Mouse (Mus musculus) lung, postnatal 0 days (tissue): ENCODE data around the gene E130114P18Rik. TPM values are rescaled to one million over a fixed set of nuclear protein-coding genes. Genes with fewer than 3 reads are reported as not detected.

Experiments
- ATAC-seq: fragments of 200-750 bp; cut with Nextera tagmentation; 2 replicates; pipeline ENCODE4 v1.8.0; 2017; ENCODE audit warnings: moderate library complexity
- DNase-seq: peaks from one replicate; pipeline ENCODE4 v3.0.0-alpha.2; 2016; ENCODE audit warnings: low spot score
- H3K27ac ChIP-seq: fragments of 300-500 bp; sonication (generic); 2 replicates; pipeline ENCODE4 v1.5.1; 2014; ENCODE audit warnings: antibody characterized with exemption, mild to moderate bottlenecking, low read length, mixed read lengths
- H3K27me3 ChIP-seq: fragments of 300-500 bp; sonication (generic); replicated peaks from 2 replicates; pipeline ENCODE4 v1.6.1; 2014; ENCODE audit warnings: low read length, mixed read lengths; ENCODE audit not compliant: insufficient read depth
- H3K36me3 ChIP-seq: fragments of 300-500 bp; sonication (generic); 2 replicates; pipeline ENCODE4 v1.6.1; 2014; ENCODE audit warnings: low read length, mixed read lengths; ENCODE audit not compliant: insufficient read depth
- H3K4me1 ChIP-seq: fragments of 300-500 bp; sonication (generic); 2 replicates; pipeline ENCODE4 v1.6.1; 2014; ENCODE audit warnings: antibody characterized with exemption, low read depth, low read length, mixed read lengths; ENCODE audit not compliant: insufficient read depth
- H3K4me2 ChIP-seq: fragments of 300-500 bp; sonication (generic); replicated peaks from 2 replicates; pipeline ENCODE4 v1.6.1; 2014; ENCODE audit warnings: low read depth, mild to moderate bottlenecking, low read length, moderate library complexity, mixed read lengths
- H3K4me3 ChIP-seq: fragments of 300-500 bp; sonication (generic); 2 replicates; pipeline ENCODE4 v1.5.1; 2014; ENCODE audit warnings: low read depth, low read length
- H3K9ac ChIP-seq: fragments of 300-500 bp; sonication (generic); replicated peaks from 2 replicates; pipeline ENCODE4 v1.6.1; 2014; ENCODE audit warnings: low read depth, mild to moderate bottlenecking
- H3K9me3 ChIP-seq: fragments of 300-500 bp; sonication (generic); 2 replicates; pipeline ENCODE4 v1.6.1; 2016; ENCODE audit warnings: low read length, mixed read lengths
- CTCF ChIP-seq: IDR thresholded peaks from 2 replicates; pipeline ENCODE4 v1.5.1; 2016; ENCODE audit warnings: antibody characterized with exemption, mild to moderate bottlenecking
- EP300 ChIP-seq: IDR thresholded peaks from 2 replicates; pipeline ENCODE4 v1.6.1; 2016; ENCODE audit warnings: antibody characterized with exemption, mild to moderate bottlenecking, control low read depth
- WGBS: fragments of 180-500 bp; shearing (Covaris S2); extraction: QIAGEN DNeasy Blood & Tissue Kit; methylation state at CpG from one replicate; pipeline ENCODE4 v1.1.7; 2014; 5-methylcytosine and 5-hydroxymethylcytosine counted together
- polyA plus RNA-seq: library from polyadenylated mRNA; unstranded; fragments of >200 nt; fragmentation: Nextera tagmentation; extraction: Ambion mirVana; gene quantifications from 2 replicates; pipeline ENCODE4 v1.2.1, GENCODE M21; 2015

E130114P18Rik gene
- polyA plus RNA-seq, 1 experiment from 2014 or later, result 0.76 TPM

DNA sequence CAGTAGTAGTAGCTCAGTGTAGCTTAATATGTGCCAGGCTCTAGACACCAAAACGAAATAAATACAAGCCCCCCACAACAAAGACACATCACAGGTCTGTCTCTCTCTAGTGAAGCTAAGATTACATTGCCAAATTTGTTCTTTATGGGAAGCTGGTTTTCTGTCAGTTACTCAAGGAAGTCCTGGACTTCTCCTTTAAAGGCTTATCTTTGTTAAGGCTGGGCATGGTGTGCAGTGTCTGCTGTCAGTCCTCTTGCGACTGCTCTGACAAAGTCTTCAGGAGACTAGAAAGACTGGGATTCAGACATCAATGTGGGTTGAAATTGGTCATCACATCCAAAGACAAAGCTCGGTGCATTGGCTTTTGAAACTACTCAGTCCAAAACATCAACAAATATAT lies 31.0 kb upstream of the E130114P18Rik start:
- no peak for ATAC-seq
- DNase-seq, result no peak
- Histone ChIP-seq H3K9ac (no peak overlapping the region), H3K27ac (no peak overlapping the region), H3K4me1 (peaks cover 7% of the 10 kb centered on the region; the same call in 1 of the 2 replicates), H3K27me3 (no peaks in the 10 kb centered on the region), H3K9me3 (no peaks in the 10 kb centered on the region), H3K36me3 (no peaks in the 10 kb centered on the region), H3K4me2 (no peak overlapping the region), H3K4me3 (no peak overlapping the region)
- WGBS, result 79% methylated on average over 3 of the region's 3 CpGs
- TF ChIP-seq EP300 (no peak), CTCF (no peak)

DNA sequence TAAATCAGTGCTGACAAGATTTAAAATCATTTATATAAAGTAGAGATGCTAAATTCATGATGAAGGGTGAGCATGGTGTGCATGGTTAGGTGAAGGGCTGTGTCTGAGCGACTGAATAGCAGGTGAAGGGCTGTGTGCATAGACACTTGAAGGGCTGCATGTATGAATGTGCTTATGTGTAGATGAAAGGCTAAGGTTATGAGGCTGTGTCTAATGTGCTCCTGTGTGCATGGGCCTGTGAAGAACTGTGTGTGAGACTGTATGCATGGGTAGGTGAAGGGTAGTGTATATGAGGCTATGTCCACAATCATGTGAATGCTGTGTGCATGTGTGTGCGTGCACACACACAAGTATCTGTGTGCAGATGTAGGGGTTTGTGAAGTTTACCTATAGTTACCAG lies 29.0 kb upstream of the E130114P18Rik start:
- H3K4me3 ChIP-seq, result no peak overlapping the region
- DNase-seq (no peak), ATAC-seq (no peak)
- no peak overlapping the region for H3K4me2 ChIP-seq
- WGBS, result 90% methylated on average over 2 of the region's 2 CpGs
- H3K9me3 ChIP-seq, result no peaks in the 10 kb centered on the region
- no peak overlapping the region for H3K9ac ChIP-seq
- H3K27ac ChIP-seq, result no peak overlapping the region
- no peaks in the 10 kb centered on the region for H3K36me3 ChIP-seq
- H3K27me3 ChIP-seq, result no peaks in the 10 kb centered on the region
- peaks cover 4% of the 10 kb centered on the region; the same call in 1 of the 2 replicates for H3K4me1 ChIP-seq
- TF ChIP-seq EP300 (no peak), CTCF (no peak)

DNA sequence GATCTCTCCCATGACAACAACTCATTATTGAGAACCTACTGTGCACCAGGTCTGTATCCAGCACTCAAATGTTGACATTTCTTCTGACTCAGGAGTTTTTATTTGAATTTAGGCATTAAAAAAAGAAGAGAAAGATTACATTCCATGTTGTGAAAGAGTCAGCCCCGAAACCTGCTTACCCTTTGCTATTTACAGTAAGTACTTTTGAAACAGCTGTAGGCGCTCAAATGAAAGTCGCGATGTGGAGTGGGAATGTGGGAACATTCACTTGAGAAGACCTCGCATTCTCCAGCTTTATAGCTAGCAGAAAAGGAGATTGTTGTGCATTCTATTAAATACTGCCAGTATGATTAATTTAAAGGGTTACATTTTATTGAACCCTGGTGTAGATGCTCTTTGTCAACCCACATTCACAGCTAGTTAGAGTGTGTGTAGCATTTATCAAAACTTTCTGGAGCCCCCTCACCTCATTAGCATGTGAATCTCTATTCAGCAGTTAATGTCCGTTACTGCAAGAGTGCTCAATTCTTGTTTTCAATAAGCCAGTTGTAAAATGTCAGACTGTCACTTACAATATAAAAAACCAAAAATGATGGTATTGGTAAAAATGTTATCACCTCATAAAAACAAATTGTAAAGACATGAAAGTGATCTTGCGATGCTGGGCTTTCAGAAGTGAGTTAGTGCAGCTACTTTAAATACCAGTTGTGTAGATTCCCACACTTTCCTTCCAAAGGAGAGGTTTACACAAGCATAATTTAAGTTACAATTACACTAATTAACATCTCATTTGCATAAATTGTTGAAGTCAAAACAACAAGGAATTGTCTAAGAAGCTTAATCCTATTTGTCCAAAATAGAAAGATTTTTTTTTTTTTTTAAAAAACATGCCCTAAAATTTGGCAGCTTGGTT lies 28.3 kb upstream of the E130114P18Rik start:
- H3K9me3 ChIP-seq, result no peaks in the 10 kb centered on the region
- H3K4me1 ChIP-seq, result peaks cover 4% of the 10 kb centered on the region; the same call in 1 of the 2 replicates
- WGBS, result 41% methylated on average over 7 of the region's 7 CpGs
- H3K36me3 ChIP-seq, result no peaks in the 10 kb centered on the region
- H3K4me2 ChIP-seq, result 0 out of 2 replicates have a peak overlapping the region, but pooled peaks have one; percentile 4
- H3K27ac ChIP-seq, result no peak overlapping the region
- DNase-seq (peak; percentile 75), ATAC-seq (0 out of 2 replicates have a peak, but pooled peaks have one; percentile 51)
- no peak overlapping the region for H3K9ac ChIP-seq
- H3K27me3 ChIP-seq, result no peaks in the 10 kb centered on the region
- no peak overlapping the region for H3K4me3 ChIP-seq
- TF ChIP-seq CTCF, result no peak
- peak; percentile 43; the same call in 1 of the 2 replicates for TF ChIP-seq EP300

DNA sequence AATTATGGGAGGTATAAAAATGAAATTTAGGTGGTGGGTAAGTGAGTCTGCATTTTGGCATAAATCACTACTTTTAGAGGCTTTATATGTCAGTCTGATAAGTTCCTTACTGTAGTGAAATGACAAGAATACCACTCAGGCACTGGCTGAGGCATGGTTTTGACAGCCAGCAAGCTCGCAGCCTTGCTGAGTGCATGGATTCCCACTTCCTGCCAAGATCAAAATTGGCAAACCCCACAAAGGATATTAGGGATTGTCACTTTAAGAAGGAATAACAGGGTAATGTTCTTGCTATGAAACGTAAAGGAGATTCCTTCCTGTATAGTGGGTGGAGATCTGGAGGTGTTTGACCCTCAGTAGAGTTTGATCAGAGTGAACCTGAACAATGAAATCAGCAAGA lies 27.4 kb upstream of the E130114P18Rik start:
- Histone ChIP-seq H3K27ac (peak overlapping the region; percentile 43; the same call in 1 of the 2 replicates), H3K27me3 (no peaks in the 10 kb centered on the region), H3K9me3 (no peaks in the 10 kb centered on the region), H3K4me1 (peaks cover 4% of the 10 kb centered on the region; the same call in 1 of the 2 replicates), H3K4me3 (no peak overlapping the region), H3K4me2 (0 out of 2 replicates have a peak overlapping the region, but pooled peaks have one; percentile 4), H3K9ac (no peak overlapping the region), H3K36me3 (no peaks in the 10 kb centered on the region)
- 10% methylated on average over 2 of the region's 2 CpGs for WGBS
- ATAC-seq, result no peak
- no peak for DNase-seq
- TF ChIP-seq EP300 (no peak), CTCF (no peak)

DNA sequence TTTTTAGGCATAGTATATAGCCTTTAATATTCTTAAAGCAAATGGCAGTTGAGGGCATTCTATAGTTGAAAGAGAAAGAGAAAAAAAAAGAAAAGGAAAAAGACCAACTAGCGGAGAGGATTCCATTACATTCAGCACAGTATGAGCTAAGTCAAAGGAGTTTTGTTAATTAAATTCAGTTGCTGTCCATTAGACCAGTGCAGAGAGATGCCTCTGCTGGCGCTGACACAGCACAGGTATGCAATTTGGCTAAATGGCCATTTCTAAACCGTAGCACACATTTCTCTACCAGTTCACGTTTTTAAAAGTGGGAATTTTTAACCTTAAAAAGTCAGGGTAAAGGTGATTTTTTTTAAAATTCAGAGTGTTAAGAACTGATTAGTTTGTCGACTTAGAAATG lies 26.8 kb upstream of the E130114P18Rik start:
- no peak for TF ChIP-seq CTCF
- TF ChIP-seq EP300, result no peak
- H3K4me1 ChIP-seq, result peaks cover 4% of the 10 kb centered on the region; the same call in 1 of the 2 replicates
- no peaks in the 10 kb centered on the region for H3K36me3 ChIP-seq
- no peak overlapping the region for H3K4me3 ChIP-seq
- H3K27ac ChIP-seq, result no peak overlapping the region
- ATAC-seq (no peak), DNase-seq (no peak)
- H3K9ac ChIP-seq, result no peak overlapping the region
- 80% methylated on average over 5 of the region's 5 CpGs for WGBS
- no peaks in the 10 kb centered on the region for H3K9me3 ChIP-seq
- no peaks in the 10 kb centered on the region for H3K27me3 ChIP-seq
- no peak overlapping the region for H3K4me2 ChIP-seq

DNA sequence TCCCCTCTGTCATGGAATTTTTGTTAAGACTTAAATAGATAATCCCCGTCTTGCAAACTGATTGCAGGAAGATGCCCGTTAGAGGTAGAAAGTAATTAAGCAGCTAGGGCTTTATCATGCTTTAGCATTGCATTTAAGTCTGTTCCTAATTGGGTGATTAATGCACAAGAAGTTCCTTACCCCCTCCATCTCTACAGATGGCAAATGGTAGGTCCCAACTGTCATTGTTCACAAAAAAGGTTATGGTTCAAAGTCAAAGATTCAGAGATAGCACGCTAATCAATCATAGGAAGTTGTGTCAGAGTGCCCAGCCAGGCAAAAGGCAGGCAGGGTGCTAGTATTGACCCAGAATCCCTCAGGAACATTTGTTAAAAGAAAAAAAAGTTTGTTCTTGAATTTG lies 25.9 kb upstream of the E130114P18Rik start:
- peaks cover 4% of the 10 kb centered on the region; the same call in 1 of the 2 replicates for H3K4me1 ChIP-seq
- H3K27ac ChIP-seq, result no peak overlapping the region
- no peak overlapping the region for H3K9ac ChIP-seq
- H3K9me3 ChIP-seq, result no peaks in the 10 kb centered on the region
- no peaks in the 10 kb centered on the region for H3K27me3 ChIP-seq
- no peak overlapping the region for H3K4me3 ChIP-seq
- ATAC-seq (no peak), DNase-seq (no peak)
- no peaks in the 10 kb centered on the region for H3K36me3 ChIP-seq
- 87% methylated on average over 3 of the region's 3 CpGs for WGBS
- TF ChIP-seq CTCF (no peak), EP300 (no peak)
- no peak overlapping the region for H3K4me2 ChIP-seq
